Mouse (Mus musculus): ENCODE data around the gene Icam2. TPM values are rescaled to one million over a fixed set of nuclear protein-coding genes. Genes with fewer than 3 reads are reported as not detected.
A peak's percentile ranks its signal among the peaks of the same experiment; 100 is the strongest.

The Icam2 gene
- polyA plus RNA-seq, 1 experiment = 19.4 TPM

DNA sequence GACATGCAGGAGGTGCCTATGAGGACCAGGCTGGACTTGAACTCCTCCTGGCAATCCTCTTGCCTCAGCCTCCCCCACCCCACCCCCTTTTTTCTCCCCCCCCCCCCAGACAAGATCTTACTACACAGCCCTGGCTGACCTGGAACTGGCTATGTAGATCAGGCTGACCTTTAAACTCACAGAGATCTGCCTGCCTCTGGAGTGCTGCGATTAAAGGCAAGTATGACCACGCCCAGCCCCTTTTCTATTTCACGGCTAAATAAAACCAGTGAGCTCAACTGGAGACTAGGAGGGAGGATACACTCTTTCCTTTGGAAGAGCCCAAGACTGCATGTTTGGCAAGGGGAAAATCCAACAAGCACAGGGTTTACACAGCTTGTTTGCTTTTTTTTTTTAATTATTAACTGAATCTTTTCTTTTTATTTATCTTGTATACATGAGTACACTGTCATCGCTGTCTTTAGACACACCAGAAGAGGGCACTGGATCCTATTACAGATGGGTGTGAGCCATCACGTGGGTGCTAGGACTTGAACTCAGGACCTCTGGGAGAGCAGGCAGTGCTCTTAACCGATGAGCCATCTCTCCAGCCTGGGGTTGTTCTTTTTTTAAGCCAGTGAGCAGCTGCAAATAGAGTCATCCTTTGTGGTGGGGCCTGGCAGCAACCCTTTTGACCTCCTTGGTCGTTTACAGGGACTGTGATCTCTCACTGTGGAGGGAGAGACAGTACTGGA, 4.9 kb upstream of the Icam2 start:
- TF ChIP-seq GATA1 (IDR thresholded peaks at IDR 0.05; ENCODE audit: borderline replicate concordance, low read length) (no peak), FLI1 (IDR thresholded peaks at IDR 0.05; ENCODE audit: low read length) (no peak)
- peaks cover 44% of the 10 kb centered on the region for H3K36me3 ChIP-seq (replicated peaks; ENCODE audit: low read length)
- peaks cover 40% of the 10 kb centered on the region for H3K4me1 ChIP-seq
- H3K4me3 ChIP-seq (replicated peaks) = no peak overlapping the region
- H3K9me3 ChIP-seq = no peaks in the 10 kb centered on the region
- H3K27me3 ChIP-seq (replicated peaks) = no peaks in the 10 kb centered on the region

DNA sequence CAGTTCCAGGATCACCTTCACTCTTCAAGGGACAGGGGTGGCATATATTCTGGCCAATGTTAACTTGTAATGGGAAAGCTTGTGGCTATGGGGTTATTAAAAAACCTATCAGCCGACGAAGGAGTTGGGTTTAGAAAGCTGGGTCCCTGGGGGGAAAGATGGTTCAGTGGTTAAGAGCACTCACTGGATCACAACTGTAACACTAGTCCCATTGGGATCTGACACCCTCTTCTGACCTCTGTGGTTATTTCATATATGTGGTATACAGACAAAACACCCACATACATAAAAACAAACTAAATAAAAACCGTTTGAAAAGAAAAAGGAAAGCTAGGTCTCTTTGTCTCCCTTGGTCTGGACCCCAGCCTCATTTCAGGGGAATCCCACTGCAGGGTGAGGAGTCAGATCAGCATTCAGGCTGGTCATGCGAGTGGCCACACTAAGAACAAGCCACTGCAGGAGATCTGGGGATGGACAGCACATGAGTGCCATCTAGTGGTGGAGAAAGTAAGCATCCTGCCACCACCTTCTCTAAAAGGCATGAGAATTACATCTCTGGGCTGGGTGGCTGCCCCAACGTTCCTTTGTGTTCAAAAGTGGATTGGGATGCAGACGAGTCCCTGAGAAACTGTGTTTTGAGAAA, 3.8 kb upstream of the Icam2 start:
- no peaks in the 10 kb centered on the region for H3K27me3 ChIP-seq (replicated peaks)
- peaks cover 51% of the 10 kb centered on the region for H3K4me1 ChIP-seq
- no peak for TF ChIP-seq FLI1 (IDR thresholded peaks at IDR 0.05; ENCODE audit: low read length)
- no peak for TF ChIP-seq GATA1 (IDR thresholded peaks at IDR 0.05; ENCODE audit: borderline replicate concordance, low read length)
- peaks cover 33% of the 10 kb centered on the region for H3K36me3 ChIP-seq (replicated peaks; ENCODE audit: low read length)
- no peak overlapping the region for H3K4me3 ChIP-seq (replicated peaks)
- H3K9me3 ChIP-seq = no peaks in the 10 kb centered on the region

DNA sequence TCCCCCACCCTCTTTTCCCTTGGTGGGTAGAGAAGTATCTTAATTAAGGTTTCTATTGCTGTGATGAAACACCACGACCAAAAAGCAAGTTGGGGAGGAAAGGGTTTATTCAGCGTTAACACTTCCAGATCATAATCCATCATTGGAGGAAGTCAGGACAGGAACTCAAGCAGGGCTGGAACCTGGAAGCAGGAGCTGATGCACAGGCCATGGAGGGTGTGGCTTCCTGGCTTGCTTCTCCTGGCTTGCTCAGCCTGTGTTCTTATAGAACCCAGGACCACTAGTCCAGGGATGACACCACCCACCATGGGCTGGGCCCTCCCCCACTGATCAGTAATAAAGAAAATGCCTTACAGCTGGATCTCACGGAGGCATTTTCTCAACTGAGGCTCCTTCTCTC, 2.9 kb upstream of the Icam2 start:
- TF ChIP-seq FLI1 (IDR thresholded peaks at IDR 0.05; ENCODE audit: low read length) (no peak), GATA1 (IDR thresholded peaks at IDR 0.05; ENCODE audit: borderline replicate concordance, low read length) (no peak)
- Histone ChIP-seq H3K27me3 (replicated peaks) (no peaks in the 10 kb centered on the region), H3K4me3 (replicated peaks) (no peak overlapping the region), H3K9me3 (no peaks in the 10 kb centered on the region), H3K36me3 (replicated peaks; ENCODE audit: low read length) (peaks cover 24% of the 10 kb centered on the region), H3K4me1 (peaks cover 60% of the 10 kb centered on the region)

GRCm38 (mm10) chr11:106389611-106390010, 1.7 kb upstream of the Icam2 start:
- TF ChIP-seq FLI1 (IDR thresholded peaks at IDR 0.05; ENCODE audit: low read length) (no peak), GATA1 (IDR thresholded peaks at IDR 0.05; ENCODE audit: borderline replicate concordance, low read length) (no peak)
- Histone ChIP-seq H3K9me3 (no peaks in the 10 kb centered on the region), H3K36me3 (replicated peaks; ENCODE audit: low read length) (peaks cover 16% of the 10 kb centered on the region), H3K27me3 (replicated peaks) (no peaks in the 10 kb centered on the region), H3K4me1 (peaks cover 68% of the 10 kb centered on the region), H3K4me3 (replicated peaks) (no peak overlapping the region)

DNA sequence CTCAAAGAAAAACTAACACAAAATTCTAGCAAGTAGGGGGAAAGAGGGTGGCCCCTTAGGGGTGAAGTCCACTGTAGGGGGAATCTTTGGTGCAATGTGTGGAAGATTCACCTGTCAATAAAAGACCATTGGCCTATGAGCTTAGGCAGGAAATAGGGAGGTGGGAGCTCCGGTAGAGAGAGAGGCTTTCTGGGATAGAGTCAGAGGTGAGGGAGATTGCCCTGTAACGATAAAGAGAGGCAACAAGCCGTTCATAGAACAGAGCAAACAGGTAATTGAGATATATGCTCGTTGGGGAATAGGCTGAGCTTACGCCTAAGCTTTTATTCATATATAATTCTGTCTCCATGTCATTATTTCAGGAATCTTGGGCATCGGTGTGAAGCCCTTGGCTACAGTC, 855 bp downstream of the Icam2 start:
- no peak for TF ChIP-seq GATA1 (IDR thresholded peaks at IDR 0.05; ENCODE audit: borderline replicate concordance, low read length)
- TF ChIP-seq FLI1 (IDR thresholded peaks at IDR 0.05; ENCODE audit: low read length) = no peak
- Histone ChIP-seq H3K36me3 (replicated peaks; ENCODE audit: low read length) (no peaks in the 10 kb centered on the region), H3K4me3 (replicated peaks) (peak overlapping the region; percentile 85), H3K9me3 (no peaks in the 10 kb centered on the region), H3K4me1 (peaks cover 92% of the 10 kb centered on the region), H3K27me3 (replicated peaks) (no peaks in the 10 kb centered on the region)

- H3K27me3 ChIP-seq (replicated peaks) = no peaks in the 10 kb centered on the region
- peaks cover 92% of the 10 kb centered on the region for H3K4me1 ChIP-seq
- H3K4me3 ChIP-seq (replicated peaks) = peak overlapping the region; percentile 25
- no peak for TF ChIP-seq FLI1 (IDR thresholded peaks at IDR 0.05; ENCODE audit: low read length)
- TF ChIP-seq GATA1 (IDR thresholded peaks at IDR 0.05; ENCODE audit: borderline replicate concordance, low read length) = no peak
- H3K36me3 ChIP-seq (replicated peaks; ENCODE audit: low read length) = no peaks in the 10 kb centered on the region
- no peaks in the 10 kb centered on the region for H3K9me3 ChIP-seq
These were observed 1.5 kb downstream of the Icam2 start for GRCm38 (mm10) chr11:106386409-106386808.

- H3K4me1 ChIP-seq = peaks cover 86% of the 10 kb centered on the region
- no peaks in the 10 kb centered on the region for H3K27me3 ChIP-seq (replicated peaks)
- H3K36me3 ChIP-seq (replicated peaks; ENCODE audit: low read length) = peaks cover 23% of the 10 kb centered on the region
- H3K4me3 ChIP-seq (replicated peaks) = peak overlapping the region; percentile 4
- TF ChIP-seq GATA1 (IDR thresholded peaks at IDR 0.05; ENCODE audit: borderline replicate concordance, low read length) (no peak), FLI1 (IDR thresholded peaks at IDR 0.05; ENCODE audit: low read length) (no peak)
- no peaks in the 10 kb centered on the region for H3K9me3 ChIP-seq
These were observed 4.7 kb downstream of the Icam2 start for GRCm38 (mm10) chr11:106383051-106383790.

- peaks cover 78% of the 10 kb centered on the region for H3K4me1 ChIP-seq
- peaks cover 3% of the 10 kb centered on the region for H3K27me3 ChIP-seq (replicated peaks)
- H3K4me3 ChIP-seq (replicated peaks) = peak overlapping the region; percentile 90
- peaks cover 31% of the 10 kb centered on the region for H3K36me3 ChIP-seq (replicated peaks; ENCODE audit: low read length)
- TF ChIP-seq GATA1 (IDR thresholded peaks at IDR 0.05; ENCODE audit: borderline replicate concordance, low read length) (peak; percentile 77; the same call in 1 of the 3 replicates), FLI1 (IDR thresholded peaks at IDR 0.05; ENCODE audit: low read length) (no peak)
- no peaks in the 10 kb centered on the region for H3K9me3 ChIP-seq
These were observed 5.5 kb downstream of the Icam2 start for GRCm38 (mm10) chr11:106382424-106382823.

- peaks cover 73% of the 10 kb centered on the region for H3K4me1 ChIP-seq
- H3K27me3 ChIP-seq (replicated peaks) = peaks cover 3% of the 10 kb centered on the region
- TF ChIP-seq FLI1 (IDR thresholded peaks at IDR 0.05; ENCODE audit: low read length) (no peak), GATA1 (IDR thresholded peaks at IDR 0.05; ENCODE audit: borderline replicate concordance, low read length) (no peak)
- H3K36me3 ChIP-seq (replicated peaks; ENCODE audit: low read length) = peaks cover 36% of the 10 kb centered on the region
- no peaks in the 10 kb centered on the region for H3K9me3 ChIP-seq
- peak overlapping the region; percentile 90 for H3K4me3 ChIP-seq (replicated peaks)
These were observed 6.0 kb downstream of the Icam2 start for GRCm38 (mm10) chr11:106381883-106382282.
